Mouse (Mus musculus): Measurements from ENCODE around the gene Tceal6. TPM values are rescaled to one million over a fixed set of nuclear protein-coding genes. Genes with fewer than 3 reads are reported as not detected.

Tceal6 gene
- 1 to 10 TPM in 1 of 2 experiments, not detected in 1; 1.2 TPM for total RNA-seq (2023)

GRCm38 (mm10) chrX:135210436-135211221 is at the start of gene Tceal6:
TSS of gene Tceal6 (minus strand) at chrX:135210687.

GRCm38 (mm10) chrX:135177532-135177931 is 33.0 kb downstream of the Tceal6 start, which contains the start of gene Gm15023:
TSS of gene Gm15023 (minus strand) at chrX:135177632.

Other genes with a start within 250 kb of the Tceal6 start
- gene Nxf2, start 245.9 kb downstream of the Tceal6 start, total RNA-seq (2023) = not detected
- gene Zmat1, start 201.5 kb downstream of the Tceal6 start, total RNA-seq (2023) = 1 to 10 TPM; 6.8 to 7.4 TPM
- not detected for gene Gm15023, start 33.1 kb downstream of the Tceal6 start, total RNA-seq (2023)
- not detected for gene Pramel3, start 91.6 kb upstream of the Tceal6 start, total RNA-seq (2023)
- not detected for gene Gm5128, start 162.6 kb upstream of the Tceal6 start, total RNA-seq (2023)
- not detected for gene Gm7903, start 223.1 kb upstream of the Tceal6 start, total RNA-seq (2023)

Data from T-cell, adult 66 days (primary cell).